In the genomic region with DNA sequence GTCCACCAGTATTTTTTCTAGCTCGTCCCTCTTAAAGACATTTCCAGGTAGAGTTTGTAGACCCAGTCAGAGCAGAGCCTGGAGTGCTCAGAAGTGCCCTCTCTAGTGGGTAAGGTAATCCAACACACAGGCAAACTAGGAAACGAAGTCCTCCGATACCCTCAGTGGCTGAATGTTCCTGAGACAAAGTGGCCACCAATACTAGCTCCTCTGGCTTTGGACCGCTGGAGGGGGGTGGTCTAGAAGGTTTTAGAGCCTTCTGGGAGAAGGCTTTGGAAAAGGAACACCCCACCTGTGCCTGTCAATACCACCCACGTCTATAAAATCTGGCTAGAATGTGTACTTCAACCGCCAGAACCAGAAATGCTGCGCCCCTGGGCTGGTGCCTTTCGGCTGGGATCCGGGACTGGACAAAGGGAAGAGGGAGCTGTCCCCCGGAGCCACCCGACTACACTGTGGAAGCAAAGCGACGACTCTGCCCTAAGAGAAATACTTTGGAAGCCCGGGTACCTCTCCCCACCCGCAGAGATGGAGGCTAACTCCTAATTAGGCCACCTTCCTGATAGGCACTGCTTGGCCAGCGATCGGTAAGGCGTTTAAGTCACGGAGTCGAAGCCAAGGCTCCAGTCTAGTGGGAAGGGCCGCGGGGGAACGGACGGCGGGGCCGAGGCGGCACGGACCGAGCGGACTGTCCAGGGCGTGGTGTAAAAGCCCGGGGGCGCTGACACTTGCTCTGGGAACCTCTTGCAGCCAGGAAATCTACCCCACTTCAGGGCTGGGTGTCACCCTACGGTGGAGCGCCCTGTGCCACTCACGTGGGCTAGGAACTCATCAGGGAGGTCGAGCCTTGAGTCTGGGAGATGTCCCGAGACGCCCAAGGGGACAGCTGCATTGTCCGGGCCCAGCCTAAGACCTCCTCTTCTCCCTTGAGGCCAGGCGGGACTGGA, we compare ENCODE assay signal across 9 mouse cellular contexts. TPM values are rescaled to one million over a fixed set of nuclear protein-coding genes. Genes with fewer than 3 reads are reported as not detected.
A peak's percentile ranks its signal among the peaks of the same experiment; 100 is the strongest.
DNase-seq lines count a peak whose midpoint lies in the region; ATAC-seq and TF ChIP-seq lines count a peak whose summit lies in the region.
"Had no signal": no experiment of that assay in that cellular context is flagged by ENCODE, and none has a peak within 500 bp of the region (broad histone marks: within the 10 kb centered on the region; RNA-seq: fewer than 3 reads in every experiment).

No protein-coding gene starts in this region.

- H3K36me3 ChIP-seq in heart, adult 2 months (ENCODE audit: control insufficient read depth, insufficient read depth, low read length), result no peaks in the 10 kb centered on the region
- H3K36me3 ChIP-seq in megakaryocyte, embryonic 14.5 days (replicated peaks; ENCODE audit: low read length), result no peaks in the 10 kb centered on the region
- H3K36me3 ChIP-seq in neural tube, embryonic 11.5 days (ENCODE audit: control insufficient read depth, insufficient read depth, low read length), result no peaks in the 10 kb centered on the region

- H3K79me2 ChIP-seq in heart, adult 2 months (replicated peaks; ENCODE audit: control insufficient read depth, insufficient read depth, low read length), result no peaks in the 10 kb centered on the region

- WGBS in heart, adult 2 months, result 5% methylated on average over 41 of the region's 41 CpGs
- under 1% methylated on average over 41 of the region's 41 CpGs for whole genome bisulfite sequencing in neural tube, embryonic 11.5 days

- no peak for TF ChIP-seq EP300 in heart, adult 2 months (IDR thresholded peaks at IDR 0.05; ENCODE audit: insufficient read depth, low read depth, low read length)

- TF ChIP-seq POLR2A in heart, adult 2 months (IDR thresholded peaks at IDR 0.05; ENCODE audit: insufficient read depth, low read depth, low read length), result no peak

- 0 out of 2 replicates have a peak, but pooled peaks cover 2% of the 10 kb centered on the region for H3K9me3 ChIP-seq in megakaryocyte, embryonic 14.5 days
- no peaks in the 10 kb centered on the region for H3K9me3 ChIP-seq in neural tube, embryonic 11.5 days (ENCODE audit: control insufficient read depth, low read length)

- H3K4me1 ChIP-seq in heart, adult 2 months (ENCODE audit: control insufficient read depth, insufficient read depth, low read length), result peaks cover 2% of the 10 kb centered on the region; the same call in 1 of the 2 replicates
- peaks cover 68% of the 10 kb centered on the region for H3K4me1 ChIP-seq in megakaryocyte, embryonic 14.5 days
- H3K4me1 ChIP-seq in neural tube, embryonic 11.5 days (ENCODE audit: control insufficient read depth, insufficient read depth, low read length), result peaks cover 8% of the 10 kb centered on the region

- H3K9ac ChIP-seq in heart, adult 2 months (ENCODE audit: low read depth, low read length), result no peak overlapping the region
- peak overlapping the region; percentile 22 for H3K9ac ChIP-seq in neural tube, embryonic 11.5 days (ENCODE audit: low read length)

- ATAC-seq in megakaryocyte, adult 5-6 weeks (ENCODE audit: poor library complexity, severe bottlenecking), result no peak
- ATAC-seq in neural tube, embryonic 11.5 days (ENCODE audit: insufficient read depth, low FRiP score, low TSS enrichment), result peak; percentile 21; the same call in 1 of the 2 replicates

- no peak overlapping the region for H3K4me3 ChIP-seq in heart, adult 2 months
- H3K4me3 ChIP-seq in megakaryocyte, embryonic 14.5 days (replicated peaks), result peak overlapping the region; percentile 56
- peak overlapping the region; percentile 26 for H3K4me3 ChIP-seq in neural tube, embryonic 11.5 days (ENCODE audit: low read depth, low read length)

- peak overlapping the region; percentile 35 for H3K4me2 ChIP-seq in neural tube, embryonic 11.5 days (ENCODE audit: low read depth)

- no peak overlapping the region for H3K27ac ChIP-seq in heart, adult 2 months
- no peak overlapping the region for H3K27ac ChIP-seq in neural tube, embryonic 11.5 days (ENCODE audit: low read depth, low read length)

- H3K27me3 ChIP-seq in heart, adult 2 months (ENCODE audit: control insufficient read depth, insufficient read depth, low read length), result peaks cover 32% of the 10 kb centered on the region
- H3K27me3 ChIP-seq in megakaryocyte, embryonic 14.5 days (replicated peaks), result peaks cover 93% of the 10 kb centered on the region
- peaks cover 88% of the 10 kb centered on the region for H3K27me3 ChIP-seq in neural tube, embryonic 11.5 days (ENCODE audit: control insufficient read depth, insufficient read depth, low read length)

- intact Hi-C loops in heart, adult 2 months (cut with DNase I), result no loop called here

- TF ChIP-seq CTCF in heart, adult 2 months (IDR thresholded peaks at IDR 0.05), result no peak

- DNase-seq in heart, adult 11 months, result peak; percentile 85
- DNase-seq in heart, adult 2 months, result no peak
- peak; percentile 64 for DNase-seq in gastrocnemius, adult 18-20 months (ENCODE audit: low spot score)
- DNase-seq in neural tube, embryonic 11.5 days (ENCODE audit: low spot score), result peak; percentile 58
- no peak for DNase-seq in layer of hippocampus, postnatal 36 days
- no peak for DNase-seq in adrenal gland, adult 8-10 months

RNA-seq across cellular contexts. Expression of a gene that starts 14.4 kb away (rescaled TPM):
- total RNA-seq in heart, adult 2 months (2021), result 1 to 10 TPM; 1.2 to 1.4 TPM
- 0.90 and 0.94 TPM in 2 replicates for polyA plus RNA-seq in heart, adult 2 months (2012; rRNA removed)
- polyA plus RNA-seq in megakaryocyte, embryonic 14.5 days (2012; ENCODE audit: insufficient read depth, low replicate concordance), result 2.6 and 8.1 TPM in 2 replicates
- 0.04 and 0.11 TPM in 2 replicates for total RNA-seq in megakaryocyte, adult 5-6 weeks (2015)
- not detected in 2 replicates for total RNA-seq in megakaryocyte, adult 5-6 weeks (2017)
- total RNA-seq in gastrocnemius, adult 18-20 months (2021), result 10 to 100 TPM; 68.5 to 72.6 TPM
- 32.7 and 34.9 TPM in 2 replicates for polyA plus RNA-seq in neural tube, embryonic 11.5 days (2014; fragmentation: Nextera tagmentation; extraction: Ambion mirVana)
- total RNA-seq in layer of hippocampus, postnatal 36 days (2021), result under 1 TPM in 1 of 2 experiments, not detected in 1; 0.22 TPM
- total RNA-seq in adrenal gland, adult 8-10 months (2022), result 1 to 10 TPM in 3 of 4 experiments, under 1 TPM in 1; 0.94 to 2.3 (median 1.3) TPM
- total RNA-seq: neutrophil, adult 5-6 weeks had no signal

Comparison
In these comparisons a context has a peak if more than half of its experiments do, and no peak if none do; other contexts are left out.
1. DNase-seq: peak in heart, adult 11 months (single experiment), gastrocnemius, adult 18-20 months (single experiment) and neural tube, embryonic 11.5 days (single experiment); none in heart, adult 2 months (0 of 2), layer of hippocampus, postnatal 36 days (0 of 2) and adrenal gland, adult 8-10 months (single experiment).
2. RNA of a gene that starts 14.4 kb away (total RNA-seq): 68.5 to 72.6 TPM in gastrocnemius, adult 18-20 months; 0.94 to 2.3 TPM in adrenal gland, adult 8-10 months, 1.2 to 1.4 TPM in heart, adult 2 months, 0.22 TPM in layer of hippocampus, postnatal 36 days and 0.04 to 0.11 TPM in megakaryocyte, adult 5-6 weeks; every median in the first group is over 10 times any median in the second.